In the genomic region with DNA sequence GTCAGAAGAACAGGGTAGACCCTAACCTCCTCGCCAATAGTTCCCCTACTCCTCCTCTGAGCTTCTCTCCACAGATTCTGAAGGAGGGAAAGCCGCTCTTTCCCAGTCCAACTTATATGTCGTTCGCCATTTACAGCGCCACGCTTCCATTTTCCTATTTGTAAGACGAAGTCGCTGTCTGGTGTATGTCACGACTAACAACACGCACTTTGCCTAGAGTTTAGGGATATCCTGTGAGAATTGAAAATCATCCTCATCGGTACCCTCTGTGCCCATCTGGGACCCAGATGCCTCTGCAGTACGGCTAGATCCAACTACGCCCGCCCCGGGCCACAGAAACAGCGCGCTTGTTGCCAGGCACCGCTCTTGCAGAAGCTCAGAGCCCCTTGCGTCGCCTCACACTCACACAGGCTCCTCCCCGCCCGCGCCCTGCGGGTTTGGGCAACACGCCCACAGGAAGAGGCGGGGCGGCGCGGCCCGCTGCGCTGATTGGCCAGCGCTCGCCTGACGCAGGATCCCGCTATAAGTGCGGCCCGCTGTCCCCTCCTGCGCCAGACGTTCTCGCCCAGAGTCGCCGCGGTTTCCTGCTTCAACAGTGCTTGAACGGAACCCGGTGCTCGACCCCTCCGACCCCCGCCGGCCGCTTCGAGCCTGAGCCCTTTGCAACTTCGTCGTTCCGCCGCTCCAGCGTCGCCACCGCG, we compare ENCODE assay signal across 8 mouse cellular contexts. TPM values are rescaled to one million over a fixed set of nuclear protein-coding genes. Genes with fewer than 3 reads are reported as not detected.
DNase-seq lines count a peak whose midpoint lies in the region; ATAC-seq lines count a peak whose summit lies in the region.

No protein-coding gene starts in this region.

- peaks cover 16% of the 10 kb centered on the region for H3K36me3 ChIP-seq in hindbrain, embryonic 16.5 days (ENCODE audit: control insufficient read depth, insufficient read depth, low read length)
- H3K36me3 ChIP-seq in macrophage (ENCODE audit: inconsistent target), result 0 out of 2 replicates have a peak, but pooled peaks cover 5% of the 10 kb centered on the region

- H3K79me2 ChIP-seq in macrophage (ENCODE audit: inconsistent target), result peaks cover 64% of the 10 kb centered on the region

- DNase-seq in T-cell, adult 2 months (ENCODE audit: low spot score), result peak; percentile 97
- DNase-seq in cerebellum, postnatal 36 days, result peak; percentile 96
- peak; percentile 94 for DNase-seq in gastrocnemius, adult 18-20 months (ENCODE audit: low spot score)
- DNase-seq in left cerebral cortex, adult 18-20 months (ENCODE audit: low spot score in 2 of 2), result peak; percentile 97
- peak; percentile 97 for DNase-seq in right cerebral cortex, adult 18-20 months
- peak; percentile 84 for DNase-seq in urinary bladder, postnatal 10 days (ENCODE audit: low spot score)

- under 1% methylated on average over 50 of the region's 59 CpGs for WGBS in hindbrain, embryonic 16.5 days
- WGBS in macrophage (ENCODE audit: missing documents), result 2% methylated on average over 38 of the region's 59 CpGs

- H3K4me3 ChIP-seq in hindbrain, embryonic 16.5 days (ENCODE audit: low read length), result peak overlapping the region; percentile 73
- H3K4me3 ChIP-seq in macrophage (ENCODE audit: inconsistent target), result peak overlapping the region; percentile 97

- H3K4me2 ChIP-seq in hindbrain, embryonic 16.5 days (ENCODE audit: low read length), result peak overlapping the region; percentile 80

- peak overlapping the region; percentile 95 for H3K27ac ChIP-seq in hindbrain, embryonic 16.5 days (ENCODE audit: low read depth, low read length)
- peak overlapping the region; percentile 99 for H3K27ac ChIP-seq in macrophage

- H3K4me1 ChIP-seq in hindbrain, embryonic 16.5 days (ENCODE audit: control insufficient read depth, insufficient read depth, low read depth, low read length), result peaks cover 15% of the 10 kb centered on the region

- H3K9ac ChIP-seq in hindbrain, embryonic 16.5 days (ENCODE audit: low read depth, low read length), result peak overlapping the region; percentile 89

- H3K27me3 ChIP-seq in hindbrain, embryonic 16.5 days (replicated peaks; ENCODE audit: control insufficient read depth, insufficient read depth, low read length), result no peaks in the 10 kb centered on the region

- ATAC-seq in hindbrain, embryonic 16.5 days, result peak; percentile 99

- H3K9me3 ChIP-seq in hindbrain, embryonic 16.5 days (ENCODE audit: control insufficient read depth, low read length), result no peaks in the 10 kb centered on the region

RNA-seq across cellular contexts. Expression of gene Fth1, which starts 1.9 kb away (rescaled TPM):
- 1,000 to 10,000 TPM; 2,098 to 2,234 TPM for total RNA-seq in gastrocnemius, adult 18-20 months (2021)
- polyA plus RNA-seq in hindbrain, embryonic 16.5 days (2015; fragmentation: Nextera tagmentation; extraction: Ambion mirVana), result 1,751 and 1,961 TPM in 2 replicates
- 1,000 to 10,000 TPM; 2,362 to 2,428 TPM for total RNA-seq in left cerebral cortex, adult 18-20 months (2021)
- total RNA-seq in macrophage (2018; cell fraction: chromatin; rRNA removed), result 1,000 to 10,000 TPM in 25 of 26 experiments, 100 to 1,000 TPM in 1; 839 to 4,643 (median 2,612) TPM
- over 10,000 TPM; 27,371 to 77,320 (median 43,339) TPM for total RNA-seq in macrophage (2018; cell fraction: cytosol; rRNA removed)
- total RNA-seq in macrophage (2018; cell fraction: nucleus; rRNA removed), result over 10,000 TPM in 4 of 26 experiments, 1,000 to 10,000 TPM in 22; 2,155 to 11,196 (median 6,502) TPM
- 25,011 to 42,260 TPM (median 38,400 TPM) in 3 replicates for polyA plus RNA-seq in macrophage (2018)

RNA-seq across cellular contexts. Expression of gene Best1, which starts 19.1 kb away (rescaled TPM):
- total RNA-seq in gastrocnemius, adult 18-20 months (2021), result under 1 TPM; 0.11 to 0.24 TPM
- 2.5 and 3.2 TPM in 2 replicates for polyA plus RNA-seq in hindbrain, embryonic 16.5 days (2015; fragmentation: Nextera tagmentation; extraction: Ambion mirVana)
- 1 to 10 TPM; 1.0 to 1.1 TPM for total RNA-seq in left cerebral cortex, adult 18-20 months (2021)
- total RNA-seq in macrophage (2018; cell fraction: chromatin; rRNA removed), result 1 to 10 TPM in 8 of 26 experiments, under 1 TPM in 17, not detected in 1; 0.25 to 4.7 (median 0.74) TPM
- total RNA-seq in macrophage (2018; cell fraction: cytosol; rRNA removed), result 1 to 10 TPM in 9 of 26 experiments, under 1 TPM in 17; 0.35 to 1.7 (median 0.84) TPM
- 1 to 10 TPM in 13 of 26 experiments, under 1 TPM in 12, not detected in 1; 0.34 to 3.0 (median 1.1) TPM for total RNA-seq in macrophage (2018; cell fraction: nucleus; rRNA removed)
- 0.11 to 1.8 TPM (median 0.22 TPM) in 3 replicates for polyA plus RNA-seq in macrophage (2018)

RNA-seq across cellular contexts. Expression of gene Rab3il1, which starts 19.2 kb away (rescaled TPM):
- total RNA-seq in gastrocnemius, adult 18-20 months (2021), result 1 to 10 TPM; 3.0 to 4.5 TPM
- 22.1 and 25.6 TPM in 2 replicates for polyA plus RNA-seq in hindbrain, embryonic 16.5 days (2015; fragmentation: Nextera tagmentation; extraction: Ambion mirVana)
- total RNA-seq in left cerebral cortex, adult 18-20 months (2021), result 10 to 100 TPM in 1 of 2 experiments, 1 to 10 TPM in 1; 9.6 to 10.2 TPM
- 100 to 1,000 TPM in 11 of 26 experiments, 10 to 100 TPM in 14, 1 to 10 TPM in 1; 8.2 to 225 (median 73.2) TPM for total RNA-seq in macrophage (2018; cell fraction: chromatin; rRNA removed)
- 100 to 1,000 TPM in 17 of 26 experiments, 10 to 100 TPM in 9; 35.4 to 153 (median 124) TPM for total RNA-seq in macrophage (2018; cell fraction: cytosol; rRNA removed)
- total RNA-seq in macrophage (2018; cell fraction: nucleus; rRNA removed), result 100 to 1,000 TPM in 10 of 26 experiments, 10 to 100 TPM in 16; 23.9 to 194 (median 77.8) TPM
- polyA plus RNA-seq in macrophage (2018), result 97.7 to 161 TPM (median 125 TPM) in 3 replicates

RNA-seq across cellular contexts. Expression of gene Fads3, which starts 59.1 kb away (rescaled TPM):
- 1 to 10 TPM; 2.2 to 5.7 TPM for total RNA-seq in gastrocnemius, adult 18-20 months (2021)
- 39.7 and 42.1 TPM in 2 replicates for polyA plus RNA-seq in hindbrain, embryonic 16.5 days (2015; fragmentation: Nextera tagmentation; extraction: Ambion mirVana)
- 10 to 100 TPM; 32.2 to 32.6 TPM for total RNA-seq in left cerebral cortex, adult 18-20 months (2021)
- total RNA-seq in macrophage (2018; cell fraction: chromatin; rRNA removed), result 10 to 100 TPM in 16 of 26 experiments, 1 to 10 TPM in 9, under 1 TPM in 1; 0.68 to 64.4 (median 14.8) TPM
- total RNA-seq in macrophage (2018; cell fraction: cytosol; rRNA removed), result 1 to 10 TPM; 1.2 to 4.0 (median 2.3) TPM
- total RNA-seq in macrophage (2018; cell fraction: nucleus; rRNA removed), result 10 to 100 TPM in 10 of 26 experiments, 1 to 10 TPM in 15, under 1 TPM in 1; 0.92 to 26.0 (median 8.6) TPM
- 2.4 to 3.4 TPM (median 2.4 TPM) in 3 replicates for polyA plus RNA-seq in macrophage (2018)

Comparison
In these comparisons a context has a peak if more than half of its experiments do, and no peak if none do; other contexts are left out.
1. Peak in every context shown above with its lines: DNase-seq, ATAC-seq, H3K4me3 ChIP-seq and H3K27ac ChIP-seq.